Mouse (Mus musculus) ovary, adult 18-20 months (tissue): ENCODE results near the gene 2410004P03Rik.
"Not testable (repeated sequence)": the region's sequence is repeated elsewhere in the genome, so short reads cannot be mapped to it uniquely, and the experiment has no call there.

Experiments
- DNase-seq: peaks from one replicate; pipeline ENCODE4 v3.0.0; 2022; ENCODE audit warnings: low spot score, mixed read lengths

The 2410004P03Rik gene

GRCm38 (mm10) chr12:17021125-17021524 is 9.6 kb upstream of the 2410004P03Rik start:
- not testable (repeated sequence) for DNase-seq

GRCm38 (mm10) chr12:17018468-17018867 is 6.9 kb upstream of the 2410004P03Rik start:
- no peak for DNase-seq

GRCm38 (mm10) chr12:17015711-17016110 is 4.2 kb upstream of the 2410004P03Rik start:
- DNase-seq: no peak

GRCm38 (mm10) chr12:17012067-17012899 is 756 bp upstream of the 2410004P03Rik start:
- DNase-seq: no peak

- no peak for DNase-seq
These were observed 2.1 kb downstream of the 2410004P03Rik start for GRCm38 (mm10) chr12:17009466-17009865.

GRCm38 (mm10) chr12:17001211-17001610 is 10.3 kb downstream of the 2410004P03Rik start:
- DNase-seq: no peak

- DNase-seq: no peak
These were observed 10.9 kb downstream of the 2410004P03Rik start for GRCm38 (mm10) chr12:17000628-17001027.

GRCm38 (mm10) chr12:16999739-17000497 is 11.6 kb downstream of the 2410004P03Rik start, which contains the start of gene Pqlc3:
Gene Pqlc3, minus strand, starts transcription at chr12:17000408.
- peak; percentile 85 for DNase-seq

GRCm38 (mm10) chr12:16999146-16999545 is 12.4 kb downstream of the 2410004P03Rik start:
- DNase-seq: no peak

GRCm38 (mm10) chr12:16996886-16997462 is 14.6 kb downstream of the 2410004P03Rik start:
- DNase-seq: no peak

- DNase-seq: no peak
These were observed 15.2 kb downstream of the 2410004P03Rik start for GRCm38 (mm10) chr12:16996281-16996680.

GRCm38 (mm10) chr12:16994291-16994690 is 17.2 kb downstream of the 2410004P03Rik start:
- no peak for DNase-seq

- DNase-seq: no peak
These were observed 19.2 kb downstream of the 2410004P03Rik start for GRCm38 (mm10) chr12:16992355-16992754.

- DNase-seq: no peak
These were observed 20.2 kb downstream of the 2410004P03Rik start for GRCm38 (mm10) chr12:16991376-16991775.

- DNase-seq: no peak
These were observed 25.7 kb downstream of the 2410004P03Rik start for GRCm38 (mm10) chr12:16985778-16986177.

- no peak for DNase-seq
These were observed 34.4 kb downstream of the 2410004P03Rik start for GRCm38 (mm10) chr12:16977120-16977519.

- DNase-seq: no peak
These were observed 44.7 kb downstream of the 2410004P03Rik start for GRCm38 (mm10) chr12:16966811-16967210.

GRCm38 (mm10) chr12:16963354-16963753 is 48.2 kb downstream of the 2410004P03Rik start:
- no peak for DNase-seq

GRCm38 (mm10) chr12:16958851-16959250 is 52.7 kb downstream of the 2410004P03Rik start:
- no peak for DNase-seq
